Mouse (Mus musculus): ENCODE data around the gene Ppfia3. TPM values are rescaled to one million over a fixed set of nuclear protein-coding genes. Genes with fewer than 3 reads are reported as not detected.

Ppfia3 gene
- total RNA-seq, 2 experiments from 2014 or later, result 132 to 139 TPM

- DNase-seq (ENCODE audit: low spot score in 2 of 2), result peak in 1 of 2 experiments; percentile 71
Measured at GRCm38 (mm10) chr7:45315182-45315701, 51.6 kb downstream of the Ppfia3 start.

GRCm38 (mm10) chr7:45313495-45313894, 53.3 kb downstream of the Ppfia3 start:
- no peak for DNase-seq (ENCODE audit: low spot score in 2 of 2)

GRCm38 (mm10) chr7:45312686-45313453, 53.9 kb downstream of the Ppfia3 start:
- DNase-seq (ENCODE audit: low spot score in 2 of 2), result no peak

- no peak for DNase-seq (ENCODE audit: low spot score in 2 of 2)
Measured at GRCm38 (mm10) chr7:45312023-45312422, 54.8 kb downstream of the Ppfia3 start.

GRCm38 (mm10) chr7:45309455-45309854, 57.4 kb downstream of the Ppfia3 start:
- peak in 1 of 2 experiments; percentile 71 for DNase-seq (ENCODE audit: low spot score in 2 of 2)

GRCm38 (mm10) chr7:45308551-45309240, 58.1 kb downstream of the Ppfia3 start:
- DNase-seq (ENCODE audit: low spot score in 2 of 2), result no peak

GRCm38 (mm10) chr7:45305275-45305674, 61.5 kb downstream of the Ppfia3 start:
- peak; percentile 58 to 86 for DNase-seq (ENCODE audit: low spot score in 2 of 2)

- no peak for DNase-seq (ENCODE audit: low spot score in 2 of 2)
Measured at GRCm38 (mm10) chr7:45304869-45305268, 62.0 kb downstream of the Ppfia3 start.

GRCm38 (mm10) chr7:45302626-45303025, 64.2 kb downstream of the Ppfia3 start:
- DNase-seq (ENCODE audit: low spot score in 2 of 2), result no peak

GRCm38 (mm10) chr7:45300270-45300669, 66.5 kb downstream of the Ppfia3 start:
- peak in 1 of 2 experiments; percentile 84 for DNase-seq (ENCODE audit: low spot score in 2 of 2)

- peak; percentile 56 to 81 for DNase-seq (ENCODE audit: low spot score in 2 of 2)
Measured at GRCm38 (mm10) chr7:45299752-45300151, 67.1 kb downstream of the Ppfia3 start.

GRCm38 (mm10) chr7:45297563-45297962, 69.3 kb downstream of the Ppfia3 start:
- no peak for DNase-seq (ENCODE audit: low spot score in 2 of 2)

GRCm38 (mm10) chr7:45296626-45297025, 70.2 kb downstream of the Ppfia3 start:
- DNase-seq (ENCODE audit: low spot score in 2 of 2), result no peak

Other genes with a start within 250 kb of the Ppfia3 start
- 100 to 1,000 TPM; 481 to 486 TPM for gene Rps11, start 242.6 kb downstream of the Ppfia3 start, total RNA-seq (2021)
- 100 to 1,000 TPM; 866 to 870 TPM for gene Rpl13a, start 238.3 kb downstream of the Ppfia3 start, total RNA-seq (2021)
- gene Gm45713, start 230.8 kb downstream of the Ppfia3 start, total RNA-seq (2021), result not detected
- 1 to 10 TPM; 6.9 to 9.5 TPM for gene Flt3l, start 230.6 kb downstream of the Ppfia3 start, total RNA-seq (2021)
- gene Pih1d1, start 212.7 kb downstream of the Ppfia3 start, total RNA-seq (2021), result 10 to 100 TPM; 43.2 to 44.5 TPM
- gene Aldh16a1, start 212.4 kb downstream of the Ppfia3 start, total RNA-seq (2021), result 10 to 100 TPM; 11.4 to 16.3 TPM
- 1,000 to 10,000 TPM; 1,340 to 1,403 TPM for gene Slc17a7, start 203.1 kb downstream of the Ppfia3 start, total RNA-seq (2021)
- gene Gfy, start 187.4 kb downstream of the Ppfia3 start, total RNA-seq (2021), result under 1 TPM in 1 of 2 experiments, not detected in 1; 0.18 TPM
- not detected for gene Pth2, start 186.0 kb downstream of the Ppfia3 start, total RNA-seq (2021)
- gene Ccdc155, start 162.1 kb downstream of the Ppfia3 start, total RNA-seq (2021), result 1 to 10 TPM; 2.2 to 3.4 TPM
- 1 to 10 TPM; 1.9 to 3.1 TPM for gene Dkkl1, start 154.9 kb downstream of the Ppfia3 start, total RNA-seq (2021)
- 1 to 10 TPM; 3.2 to 4.2 TPM for gene Tead2, start 151.3 kb downstream of the Ppfia3 start, total RNA-seq (2021)
- 1 to 10 TPM; 4.5 to 4.8 TPM for gene Cd37, start 127.9 kb downstream of the Ppfia3 start, total RNA-seq (2021)
- 1 to 10 TPM; 1.3 to 2.6 TPM for gene Slc6a16, start 125.9 kb downstream of the Ppfia3 start, total RNA-seq (2021)
- not detected for gene Slc6a21, start 89.5 kb downstream of the Ppfia3 start, total RNA-seq (2021)
- 10 to 100 TPM in 1 of 2 experiments, 1 to 10 TPM in 1; 9.7 to 16.2 TPM for gene Trpm4, start 33.2 kb downstream of the Ppfia3 start, total RNA-seq (2021)
- under 1 TPM; 0.17 to 0.18 TPM for gene Hrc, start 31.7 kb downstream of the Ppfia3 start, total RNA-seq (2021)
- 100 to 1,000 TPM; 134 to 144 TPM for gene Lin7b, start 3.6 kb upstream of the Ppfia3 start, total RNA-seq (2021)
- gene Snrnp70, start 28.7 kb upstream of the Ppfia3 start, total RNA-seq (2021), result 100 to 1,000 TPM; 364 to 405 TPM
- not detected for gene Kcna7, start 38.6 kb upstream of the Ppfia3 start, total RNA-seq (2021)
- not detected for gene Ntf5, start 46.7 kb upstream of the Ppfia3 start, total RNA-seq (2021)
- gene Lhb, start 53.8 kb upstream of the Ppfia3 start, total RNA-seq (2021), result under 1 TPM in 1 of 2 experiments, not detected in 1; 0.50 TPM
- gene Gys1, start 67.8 kb upstream of the Ppfia3 start, total RNA-seq (2021), result 10 to 100 TPM; 13.5 to 15.4 TPM
- gene Ruvbl2, start 71.1 kb upstream of the Ppfia3 start, total RNA-seq (2021), result 10 to 100 TPM; 34.6 to 37.7 TPM
- gene Ftl1, start 92.9 kb upstream of the Ppfia3 start, total RNA-seq (2021), result 100 to 1,000 TPM; 230 to 234 TPM
- gene Bax, start 99.9 kb upstream of the Ppfia3 start, total RNA-seq (2021), result 10 to 100 TPM; 68.5 to 68.9 TPM
- under 1 TPM in 1 of 2 experiments, not detected in 1; 0.20 TPM for gene Tulp2, start 114.9 kb upstream of the Ppfia3 start, total RNA-seq (2021)
- 1 to 10 TPM in 1 of 2 experiments, under 1 TPM in 1; 0.91 to 1.2 TPM for gene Gm45808, start 119.8 kb upstream of the Ppfia3 start, total RNA-seq (2021)
- gene Dhdh, start 121.8 kb upstream of the Ppfia3 start, total RNA-seq (2021), result 1 to 10 TPM; 5.3 to 5.7 TPM
- gene Nucb1, start 143.4 kb upstream of the Ppfia3 start, total RNA-seq (2021), result 100 to 1,000 TPM; 109 to 110 TPM
- 10 to 100 TPM; 22.1 to 23.3 TPM for gene Ppp1r15a, start 159.2 kb upstream of the Ppfia3 start, total RNA-seq (2021)
- gene Plekha4, start 159.3 kb upstream of the Ppfia3 start, total RNA-seq (2021), result under 1 TPM; 0.64 to 0.71 TPM
- not detected for gene Hsd17b14, start 187.9 kb upstream of the Ppfia3 start, total RNA-seq (2021)
- gene Bcat2, start 203.1 kb upstream of the Ppfia3 start, total RNA-seq (2021), result 10 to 100 TPM; 23.3 to 26.0 TPM
- gene Fgf21, start 248.5 kb upstream of the Ppfia3 start, total RNA-seq (2021), result not detected

All from layer of hippocampus, adult 18-20 months (tissue).